Mouse (Mus musculus) cerebellum, adult 9-10 months (tissue): ENCODE data around the gene Ckap2l.

Source experiments
- DNase-seq: peaks from one replicate; pipeline ENCODE4 v3.0.0; 2022

Gene Ckap2l

GRCm38 (mm10) chr2:129296671-129297588, at the start of gene Ckap2l:
Ckap2l (minus strand) TSS chr2:129297212.
- DNase-seq, result peak; percentile 98

DNA sequence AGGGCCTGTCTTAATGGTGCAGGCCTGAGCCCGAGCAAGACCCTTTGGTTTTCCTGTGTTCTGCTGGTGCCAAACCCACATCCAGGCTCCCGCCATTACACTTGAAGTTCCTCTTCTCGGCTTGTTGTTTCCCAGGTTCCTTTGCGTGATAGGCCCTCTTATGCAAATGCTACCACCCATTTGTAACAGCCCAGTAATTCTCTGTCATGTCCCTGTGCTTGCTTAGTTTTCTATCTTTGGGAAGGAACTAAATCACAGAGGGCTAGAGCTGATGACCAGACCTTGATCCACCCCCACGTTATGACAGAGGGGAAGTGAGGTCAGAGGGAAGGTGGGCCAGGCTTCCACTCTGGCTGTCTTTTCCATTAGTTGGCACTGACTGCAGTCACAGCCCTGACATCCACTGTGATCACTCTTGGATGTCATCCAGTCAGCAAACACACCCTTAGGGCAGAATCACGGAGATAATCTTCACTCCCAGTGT, 41.2 kb upstream of the Ckap2l start:
- no peak for DNase-seq

DNA sequence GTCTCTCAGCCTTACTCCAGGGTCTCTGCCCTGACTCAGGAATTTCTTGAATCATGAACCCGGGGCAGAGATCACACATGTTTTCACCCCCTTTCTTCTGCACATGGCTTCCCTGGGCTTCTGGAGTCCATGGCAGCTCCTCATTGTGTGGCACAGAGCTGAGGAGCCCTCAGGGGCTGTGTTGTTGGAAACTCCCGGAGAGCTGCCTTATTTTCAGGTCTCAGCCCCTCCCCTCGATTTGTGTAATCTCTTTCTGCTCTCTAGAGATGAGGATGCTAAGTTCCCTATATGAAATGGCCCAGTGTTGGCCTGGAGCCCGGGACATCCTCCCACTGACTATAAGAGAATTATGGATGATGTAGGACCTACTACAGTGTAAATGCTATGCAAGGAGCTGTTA, 36.5 kb upstream of the Ckap2l start:
- no peak for DNase-seq

DNA sequence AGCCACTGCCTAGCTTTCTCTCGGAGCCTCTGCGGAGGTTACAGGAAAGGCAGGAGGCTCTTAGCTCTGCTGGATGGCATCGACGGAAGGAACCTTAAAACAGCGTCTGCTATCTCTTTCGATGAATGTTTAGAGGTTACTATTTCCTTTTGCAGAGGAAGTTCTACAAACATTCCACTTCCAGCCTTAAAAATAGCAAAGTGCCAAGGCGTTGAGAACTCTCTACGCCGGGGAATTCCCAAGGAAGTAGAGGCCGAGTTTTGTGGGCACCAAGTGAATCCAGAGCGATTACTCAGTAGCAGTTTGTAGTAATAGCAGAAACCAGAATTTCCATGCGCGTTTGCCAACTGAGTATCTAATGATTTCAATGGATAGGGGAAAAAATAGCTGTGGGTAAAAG, 33.5 kb upstream of the Ckap2l start:
- no peak for DNase-seq

- DNase-seq, result no peak
Observed at GRCm38 (mm10) chr2:129330024-129330423, 33.0 kb upstream of the Ckap2l start.

DNA sequence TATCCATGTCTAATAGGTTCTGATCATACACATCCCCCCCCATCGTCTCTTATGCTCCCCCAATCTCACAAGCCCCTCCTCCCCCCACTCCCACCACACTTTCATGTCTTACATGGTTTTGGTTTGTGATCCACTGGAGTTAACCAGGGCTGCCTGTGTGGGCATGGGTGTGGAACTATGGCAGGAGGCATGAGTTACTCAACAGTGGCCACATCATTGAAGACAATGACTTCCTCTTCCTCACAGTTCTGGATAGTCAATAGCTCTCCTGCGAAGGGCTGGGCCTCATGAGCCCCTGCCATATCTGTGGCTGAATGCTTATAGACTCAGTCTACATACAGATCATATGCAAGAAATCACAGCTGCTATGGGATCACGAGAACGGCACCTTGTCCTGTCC, 31.2 kb upstream of the Ckap2l start:
- DNase-seq, result no peak

DNA sequence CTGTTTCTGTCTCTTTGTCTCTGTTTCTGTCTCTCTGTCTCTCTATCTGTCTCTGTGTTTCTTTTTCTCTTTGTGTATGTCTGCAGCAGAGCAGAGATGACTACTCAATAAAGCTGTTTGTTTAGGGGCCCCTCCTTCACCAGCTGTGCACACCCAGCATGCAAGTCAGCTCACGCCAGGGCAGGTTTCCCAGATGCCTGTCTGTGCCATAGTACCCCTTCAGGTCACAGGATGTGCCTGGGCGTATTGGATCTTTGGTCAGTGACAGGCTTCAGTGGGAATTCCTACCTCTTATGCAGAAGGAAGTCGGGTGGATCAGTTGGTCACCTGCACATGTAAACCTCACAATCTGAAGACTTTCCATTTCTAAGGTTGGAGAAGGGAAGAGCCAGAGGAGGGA, 27.2 kb upstream of the Ckap2l start:
- no peak for DNase-seq

DNA sequence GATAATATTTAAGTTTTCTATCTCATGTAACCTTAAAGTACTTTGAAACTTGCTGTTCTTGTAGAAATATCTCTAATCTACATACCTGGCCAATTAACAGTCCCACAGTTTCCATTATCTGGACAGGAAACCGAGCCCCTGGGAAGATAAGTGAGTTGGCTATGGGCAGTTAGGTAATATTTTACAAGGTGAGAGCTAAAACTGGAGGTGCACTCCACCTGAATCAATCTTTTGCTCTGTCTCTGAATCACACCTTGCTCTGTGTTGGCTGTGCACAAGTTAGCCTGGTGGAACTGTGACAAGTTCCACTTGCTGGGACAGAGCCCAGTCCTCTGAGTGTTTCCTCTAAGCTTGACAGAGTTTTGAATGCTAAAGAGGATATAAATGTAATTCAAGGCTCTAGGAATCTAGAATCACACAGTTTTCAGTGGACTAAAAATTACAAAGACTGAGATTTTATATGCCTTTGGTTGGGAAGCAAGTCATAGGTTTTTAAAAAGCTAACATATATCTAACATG, 25.2 kb upstream of the Ckap2l start:
- no peak for DNase-seq

GRCm38 (mm10) chr2:129320033-129320605, 23.1 kb upstream of the Ckap2l start:
- DNase-seq, result no peak

- no peak for DNase-seq
Observed at GRCm38 (mm10) chr2:129315831-129316230, 18.8 kb upstream of the Ckap2l start.

- no peak for DNase-seq
Observed at GRCm38 (mm10) chr2:129314880-129315279, 17.9 kb upstream of the Ckap2l start.

- no peak for DNase-seq
Observed at GRCm38 (mm10) chr2:129313934-129314333, 16.9 kb upstream of the Ckap2l start.

DNA sequence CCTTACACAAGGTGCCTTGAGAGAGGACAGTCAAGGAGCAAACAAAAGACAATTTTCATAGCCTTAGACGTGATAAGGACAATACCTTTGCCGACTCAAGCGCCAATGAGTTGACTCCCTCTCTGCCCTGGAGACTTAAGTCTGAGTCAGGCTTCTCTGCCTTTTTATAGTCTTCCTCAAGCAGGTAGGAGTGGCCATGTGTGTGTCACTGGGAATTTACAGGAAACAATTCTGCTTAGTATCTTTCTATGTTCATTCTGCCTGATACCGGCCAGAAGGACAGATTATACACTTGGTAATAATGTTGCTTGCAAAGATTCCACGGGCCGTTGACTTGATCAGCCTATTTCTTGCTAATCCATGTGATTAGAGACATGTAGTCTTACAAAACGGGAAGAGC, 12.8 kb upstream of the Ckap2l start, which contains the start of gene Il1a:
Gene Il1a, minus strand, starts transcription at position 137 of the 400 bp plus-strand sequence.
- DNase-seq, result no peak

- DNase-seq, result no peak
Observed at GRCm38 (mm10) chr2:129306020-129306419, 9.0 kb upstream of the Ckap2l start.

- no peak for DNase-seq
Observed at GRCm38 (mm10) chr2:129297589-129297982, 574 bp upstream of the Ckap2l start.

DNA sequence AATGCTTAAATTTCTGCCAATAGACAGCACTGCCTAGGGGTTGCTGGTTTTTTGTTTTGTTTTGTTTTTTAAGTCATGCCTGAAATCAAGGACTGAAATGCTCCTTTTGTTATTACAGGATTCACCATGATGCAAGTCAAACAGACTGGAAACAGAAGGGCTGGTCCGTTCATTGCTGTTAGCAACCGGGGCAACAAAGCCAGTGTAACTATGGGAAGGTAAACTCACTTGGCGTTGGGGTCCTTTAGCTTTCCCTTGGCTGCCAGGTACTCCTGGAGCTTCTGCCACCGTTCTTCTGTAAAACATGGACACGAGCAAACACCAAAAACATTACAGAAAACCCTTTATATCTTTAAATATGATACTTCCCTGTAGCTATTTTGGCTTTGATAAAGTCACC, 926 bp downstream of the Ckap2l start:
- DNase-seq, result no peak

DNA sequence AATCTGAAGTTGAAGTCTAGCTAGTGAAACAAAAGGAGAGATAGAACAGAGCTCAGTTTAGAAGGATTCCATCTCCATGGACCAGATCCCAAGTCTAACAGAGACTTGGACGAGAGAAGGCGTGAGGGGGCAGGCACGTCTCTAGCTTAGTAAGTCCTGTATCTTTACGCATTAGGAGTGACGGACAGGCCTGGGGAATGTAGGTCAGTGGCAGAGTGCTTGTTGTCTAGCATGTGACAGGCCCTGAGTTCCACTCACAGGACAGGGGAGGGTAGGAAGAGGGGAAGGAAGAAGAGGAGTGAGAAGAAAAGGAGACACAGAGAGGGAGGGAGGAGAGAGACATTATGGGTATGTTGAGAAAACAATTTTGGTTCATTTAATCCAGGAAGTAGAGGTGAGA, 1.9 kb downstream of the Ckap2l start:
- DNase-seq, result no peak

GRCm38 (mm10) chr2:129273823-129274222, 23.2 kb downstream of the Ckap2l start:
- DNase-seq, result no peak

DNA sequence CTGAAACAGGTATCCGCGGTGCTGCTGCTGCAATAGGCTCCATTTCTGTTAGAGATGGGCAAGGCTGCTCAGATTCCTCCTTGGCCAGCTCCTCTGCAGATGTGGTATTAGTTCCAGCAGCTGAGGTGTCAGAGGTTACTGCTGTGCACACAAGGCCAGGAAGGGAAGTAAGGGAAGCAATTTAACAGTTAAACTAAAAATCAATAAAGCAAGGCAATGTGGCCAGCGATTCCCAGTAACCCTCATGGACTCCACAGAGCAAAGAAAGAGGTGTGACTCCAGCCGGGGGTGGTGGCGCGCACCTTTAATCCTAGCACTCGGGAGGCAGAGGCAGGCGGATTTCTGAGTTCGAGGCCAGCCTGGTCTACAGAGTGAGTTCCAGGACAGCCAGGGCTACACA, 26.4 kb downstream of the Ckap2l start:
- no peak for DNase-seq

DNA sequence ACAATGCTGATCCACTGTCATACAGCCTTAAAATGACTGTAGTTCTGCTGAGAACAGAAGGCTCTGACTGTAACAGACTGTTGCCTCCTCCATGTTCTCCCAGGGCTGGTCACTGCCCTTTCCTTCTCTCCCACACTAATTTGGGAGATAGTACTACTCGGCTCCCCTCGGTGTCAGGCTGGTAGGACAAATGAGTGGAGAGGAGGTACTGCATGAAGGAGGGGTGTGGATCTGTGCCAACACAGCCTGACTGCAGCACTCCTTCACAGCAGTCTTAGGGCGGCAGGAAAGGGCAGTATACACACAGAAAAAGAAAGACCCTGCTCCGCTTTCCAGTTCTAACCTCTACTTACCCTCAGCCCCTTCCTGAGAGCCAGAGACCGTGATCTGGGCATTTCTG, 27.0 kb downstream of the Ckap2l start:
- no peak for DNase-seq

DNA sequence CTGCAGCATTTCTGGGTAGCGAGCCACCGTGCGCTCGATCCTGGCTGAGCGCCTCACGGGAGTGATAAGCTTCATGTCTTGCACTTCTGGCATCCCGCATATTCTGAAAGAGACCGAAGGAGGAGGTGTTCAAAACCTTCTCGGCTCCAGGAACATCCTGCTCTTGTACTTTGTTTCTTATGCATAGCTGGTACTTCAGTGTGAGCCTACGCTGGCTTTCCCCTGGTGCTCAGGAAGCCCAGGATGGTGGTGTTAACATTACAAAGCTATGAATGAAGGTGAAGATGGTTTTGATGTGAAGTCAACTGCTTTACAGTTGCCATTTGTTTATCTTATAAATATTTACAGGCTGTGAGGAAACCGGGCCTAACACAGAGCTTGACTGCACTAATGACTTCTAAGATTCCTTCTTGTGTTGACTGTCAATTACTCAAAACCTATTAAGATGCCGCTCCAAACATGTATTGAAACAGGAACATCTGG, 27.8 kb downstream of the Ckap2l start:
- no peak for DNase-seq

DNA sequence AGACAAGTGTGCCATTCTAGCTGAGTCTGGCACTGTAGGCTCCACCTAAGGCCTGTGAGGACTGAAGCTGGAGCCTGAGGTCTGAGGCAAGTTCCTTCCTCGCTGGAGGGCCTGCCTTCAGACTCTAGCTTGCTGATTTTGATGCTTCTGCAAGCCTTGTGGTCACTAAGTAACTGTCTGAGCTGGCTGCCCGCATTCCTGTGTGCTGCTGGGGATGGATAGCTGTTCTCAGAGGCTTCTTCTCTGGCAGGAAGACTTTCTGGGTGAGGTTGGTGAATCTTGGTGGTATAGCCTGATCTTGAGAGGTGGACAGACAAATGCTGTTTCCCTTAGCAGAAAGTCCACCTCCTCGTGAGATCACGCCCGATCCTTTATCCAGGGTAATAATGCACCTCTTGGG, 29.3 kb downstream of the Ckap2l start:
- no peak for DNase-seq

GRCm38 (mm10) chr2:129265316-129265715, 31.7 kb downstream of the Ckap2l start:
- DNase-seq, result no peak

- DNase-seq, result no peak
Observed at GRCm38 (mm10) chr2:129263073-129263472, 33.9 kb downstream of the Ckap2l start.
